Mouse (Mus musculus) megakaryocyte, embryonic 14.5 days (primary cell): ENCODE results near the gene Cbx7. TPM values are rescaled to one million over a fixed set of nuclear protein-coding genes. Genes with fewer than 3 reads are reported as not detected.

Source experiments
- H3K27me3 ChIP-seq: replicated peaks from 2 replicates; pipeline ENCODE3; 2012; ENCODE audit warnings: inconsistent platforms
- H3K36me3 ChIP-seq: replicated peaks from 2 replicates; pipeline ENCODE3; 2012; ENCODE audit warnings: low read length, inconsistent platforms, mixed read lengths
- H3K4me1 ChIP-seq: 2 replicates; pipeline ENCODE4 v1.6.1; 2012; ENCODE audit warnings: inconsistent platforms
- H3K4me3 ChIP-seq: replicated peaks from 2 replicates; pipeline ENCODE3; 2012; ENCODE audit warnings: moderate library complexity, mild to moderate bottlenecking, inconsistent platforms
- H3K9me3 ChIP-seq: 2 replicates; pipeline ENCODE4 v1.6.1; 2012; ENCODE audit warnings: inconsistent platforms
- FLI1 ChIP-seq: IDR thresholded peaks from 2 replicates; pipeline ENCODE4 v1.6.1; 2012; ENCODE audit warnings: low read length, inconsistent platforms, mixed read lengths
- GATA1 ChIP-seq: IDR thresholded peaks from 3 replicates; pipeline ENCODE4 v1.6.1; 2012; ENCODE audit warnings: mixed read lengths, low read length, inconsistent platforms, borderline replicate concordance
- polyA plus RNA-seq: library from polyadenylated mRNA; stranded (reverse); fragments of >175 nt; gene quantifications from 2 replicates; pipeline ENCODE4 v1.2.3, GENCODE M21; 2012; ENCODE audit warnings: low replicate concordance; ENCODE audit not compliant: insufficient read depth

The Cbx7 gene
- polyA plus RNA-seq, 1 experiment: 5.7 TPM

DNA sequence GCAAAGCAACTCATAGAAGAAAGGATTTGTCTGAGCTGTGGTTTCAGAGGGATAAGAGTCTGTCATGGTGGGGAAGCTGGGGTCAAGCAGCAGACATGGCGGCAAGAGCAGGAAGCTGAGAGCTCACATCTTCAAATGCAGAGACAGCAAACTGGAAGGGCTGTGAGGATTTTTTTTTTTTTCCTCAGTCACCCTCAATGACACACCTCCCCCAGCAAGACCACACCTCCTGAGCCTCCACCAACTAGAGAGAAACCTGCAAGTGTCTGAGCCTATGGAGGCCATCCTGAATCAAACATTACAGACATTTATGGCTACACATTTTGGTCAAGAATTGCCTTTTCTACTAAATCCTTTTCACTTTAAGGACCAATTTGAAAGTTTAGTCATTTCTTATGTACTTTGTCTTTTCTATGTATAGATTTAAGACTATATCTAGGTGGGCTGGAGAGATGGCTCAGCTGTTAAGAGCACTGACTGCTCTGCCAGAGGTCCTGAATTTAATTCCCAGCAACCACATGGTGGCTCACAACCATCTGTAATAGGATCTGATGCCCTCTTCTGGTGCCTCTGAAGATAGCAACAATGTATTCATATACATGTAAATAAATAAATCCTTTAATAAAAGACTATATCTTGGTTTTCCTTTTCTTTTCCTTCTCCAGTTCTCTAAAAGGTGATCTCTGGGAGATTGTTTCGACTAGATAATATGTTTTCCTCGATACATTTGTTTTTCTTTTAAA lies 103.5 kb downstream of the Cbx7 start:
- H3K27me3 ChIP-seq: peaks cover 9% of the 10 kb centered on the region
- H3K4me3 ChIP-seq: no peak overlapping the region
- TF ChIP-seq FLI1 (no peak), GATA1 (no peak)
- peaks cover 5% of the 10 kb centered on the region for H3K4me1 ChIP-seq
- no peaks in the 10 kb centered on the region for H3K36me3 ChIP-seq
- H3K9me3 ChIP-seq: no peaks in the 10 kb centered on the region

Other genes starting within 250 kb of the Cbx7 start
- 27.2 and 34.9 TPM in 2 replicates for gene Sun2, start 228.6 kb downstream of the Cbx7 start, polyA plus RNA-seq
- 23.4 and 30.0 TPM in 2 replicates for gene Dnal4, start 193.3 kb downstream of the Cbx7 start, polyA plus RNA-seq
- gene Nptxr, start 166.4 kb downstream of the Cbx7 start, polyA plus RNA-seq: 0.03 TPM in 1 of 2 replicates, not detected in the other
- 0.09 TPM in 1 of 2 replicates, not detected in the other for gene Npcd, start 136.9 kb downstream of the Cbx7 start, polyA plus RNA-seq
- 17.1 and 24.0 TPM in 2 replicates for gene Cbx6, start 136.4 kb downstream of the Cbx7 start, polyA plus RNA-seq
- gene Apobec3, start 79.5 kb downstream of the Cbx7 start, polyA plus RNA-seq: 0.81 and 1.1 TPM in 2 replicates
- gene Pdgfb, start 43.9 kb upstream of the Cbx7 start, polyA plus RNA-seq: 107 and 125 TPM in 2 replicates
- gene Syngr1, start 120.2 kb upstream of the Cbx7 start, polyA plus RNA-seq: 113 and 163 TPM in 2 replicates
- 145 and 190 TPM in 2 replicates for gene Rpl3, start 120.7 kb upstream of the Cbx7 start, polyA plus RNA-seq
- 9.9 and 10.9 TPM in 2 replicates for gene Tab1, start 162.0 kb upstream of the Cbx7 start, polyA plus RNA-seq
- not detected in 2 replicates for gene Mgat3, start 202.6 kb upstream of the Cbx7 start, polyA plus RNA-seq